Mouse (Mus musculus): ENCODE measurements at regions not wholly inside any gene's neighbourhood (a gene's known extent, or its start where the extent isn't known, plus 50 kb on each side); places are given as distances from the start of the nearest gene placed in this dataset.

DNA sequence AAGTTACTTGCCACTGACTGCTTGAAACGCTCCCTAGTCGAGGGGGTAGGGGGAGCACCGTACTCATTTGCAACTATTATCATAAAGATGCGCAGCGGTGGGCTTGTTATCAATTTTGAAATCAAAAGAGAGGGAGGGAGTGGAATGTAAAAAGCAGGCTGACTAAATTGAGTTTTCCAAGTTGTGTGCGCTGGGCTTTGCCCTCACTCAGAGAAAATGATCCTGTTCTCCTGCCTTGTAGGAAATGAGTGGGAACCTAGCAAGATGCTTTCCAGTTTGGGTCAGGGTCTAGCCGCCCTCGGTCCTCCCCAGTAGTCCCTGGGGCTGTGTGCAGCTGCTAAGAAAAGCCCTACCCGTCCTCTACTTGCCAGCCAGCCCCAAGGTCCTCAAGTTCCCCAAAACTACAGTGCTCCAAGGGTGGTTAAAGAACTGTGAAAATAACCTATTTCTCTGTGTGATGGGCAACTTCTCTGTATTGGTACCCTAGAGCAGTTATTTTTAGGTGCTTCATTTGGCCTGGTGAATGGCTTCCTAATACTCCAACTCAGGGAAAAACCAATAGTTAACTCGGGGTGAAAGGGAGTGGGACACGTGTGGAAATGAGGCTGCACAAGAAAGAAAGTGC is 84.5 kb downstream of the Nr2f2 start:
- Histone ChIP-seq H3K4me3 (replicated peaks; ENCODE audit: extremely low read depth, low read depth, low read length) (no peak overlapping the region), H3K4me1 (ENCODE audit: control insufficient read depth, insufficient read depth, low read length) (no peaks in the 10 kb centered on the region)
- TF ChIP-seq POLR2A (IDR thresholded peaks at IDR 0.05; ENCODE audit: borderline replicate concordance, extremely low read depth, low read depth, low read length) (no peak), CTCF (IDR thresholded peaks at IDR 0.05; ENCODE audit: insufficient read depth, low read length) (no peak)
- no peak for DNase-seq
- 43% methylated on average over 11 of the region's 11 CpGs for WGBS

DNA sequence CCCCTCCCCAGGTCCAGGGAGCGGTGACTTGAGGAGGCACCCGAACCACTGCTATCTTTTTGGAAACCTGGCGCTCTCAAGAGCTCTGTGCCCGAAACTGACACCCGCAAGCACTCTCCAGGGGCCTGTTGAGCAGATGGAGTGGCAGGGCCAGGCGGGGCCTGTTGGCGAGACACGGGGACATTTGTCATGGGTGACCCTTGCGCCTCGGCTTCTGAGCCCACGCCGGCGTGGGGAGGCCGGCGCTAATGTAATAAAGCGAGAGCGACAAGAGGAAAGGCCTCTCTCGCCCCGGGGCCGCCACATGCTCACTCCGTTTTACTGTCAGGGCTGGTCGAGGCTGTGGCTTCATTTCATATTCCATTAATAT is 85.2 kb downstream of the Nr2f2 start:
- WGBS: 32% methylated on average over 22 of the region's 22 CpGs
- Histone ChIP-seq H3K4me3 (replicated peaks; ENCODE audit: extremely low read depth, low read depth, low read length) (no peak overlapping the region), H3K4me1 (ENCODE audit: control insufficient read depth, insufficient read depth, low read length) (no peaks in the 10 kb centered on the region)
- no peak for DNase-seq
- no peak for TF ChIP-seq POLR2A (IDR thresholded peaks at IDR 0.05; ENCODE audit: borderline replicate concordance, extremely low read depth, low read depth, low read length)
- no peak for TF ChIP-seq CTCF (IDR thresholded peaks at IDR 0.05; ENCODE audit: insufficient read depth, low read length)

DNA sequence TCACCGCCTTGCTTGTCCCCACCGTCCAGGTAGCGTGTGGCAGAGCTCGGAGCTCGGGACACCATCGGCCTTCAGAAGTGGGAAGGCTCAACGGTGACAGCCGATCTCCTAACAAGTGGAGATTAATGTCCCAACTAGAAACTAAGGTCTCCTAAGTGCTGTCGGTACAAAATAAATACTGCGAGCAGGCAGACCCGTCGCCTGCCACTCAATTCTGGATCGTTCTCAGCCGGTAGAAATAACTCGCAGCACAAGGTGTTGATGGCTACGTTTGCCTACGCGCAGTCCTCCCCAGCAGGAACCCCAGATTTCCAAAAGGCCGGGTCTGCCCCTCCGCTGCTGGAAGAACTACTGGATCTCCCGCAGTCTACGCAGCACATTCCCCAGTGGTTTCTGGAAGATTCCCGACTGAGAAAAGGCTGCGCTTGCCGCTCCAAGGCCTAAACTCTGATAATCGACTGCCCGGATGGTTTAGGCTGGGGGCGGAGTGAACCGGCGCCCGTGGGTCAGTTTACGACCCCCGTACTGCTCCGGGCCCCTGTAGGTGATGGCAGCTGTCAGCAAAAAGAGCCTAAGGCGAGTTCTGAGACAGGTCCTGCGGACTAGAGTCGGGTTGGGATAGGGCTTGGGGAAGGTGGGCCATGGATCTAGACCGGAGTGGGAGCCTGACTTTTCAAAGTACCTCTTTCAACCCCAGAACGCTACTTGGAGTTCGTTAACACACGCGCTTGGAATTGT is 85.7 kb downstream of the Nr2f2 start:
- peak overlapping the region; percentile 23 for H3K4me3 ChIP-seq (replicated peaks; ENCODE audit: extremely low read depth, low read depth, low read length)
- no peaks in the 10 kb centered on the region for H3K4me1 ChIP-seq (ENCODE audit: control insufficient read depth, insufficient read depth, low read length)
- TF ChIP-seq CTCF (IDR thresholded peaks at IDR 0.05; ENCODE audit: insufficient read depth, low read length) (no peak), POLR2A (IDR thresholded peaks at IDR 0.05; ENCODE audit: borderline replicate concordance, extremely low read depth, low read depth, low read length) (no peak)
- DNase-seq: no peak
- 8% methylated on average over 42 of the region's 42 CpGs for WGBS

DNA sequence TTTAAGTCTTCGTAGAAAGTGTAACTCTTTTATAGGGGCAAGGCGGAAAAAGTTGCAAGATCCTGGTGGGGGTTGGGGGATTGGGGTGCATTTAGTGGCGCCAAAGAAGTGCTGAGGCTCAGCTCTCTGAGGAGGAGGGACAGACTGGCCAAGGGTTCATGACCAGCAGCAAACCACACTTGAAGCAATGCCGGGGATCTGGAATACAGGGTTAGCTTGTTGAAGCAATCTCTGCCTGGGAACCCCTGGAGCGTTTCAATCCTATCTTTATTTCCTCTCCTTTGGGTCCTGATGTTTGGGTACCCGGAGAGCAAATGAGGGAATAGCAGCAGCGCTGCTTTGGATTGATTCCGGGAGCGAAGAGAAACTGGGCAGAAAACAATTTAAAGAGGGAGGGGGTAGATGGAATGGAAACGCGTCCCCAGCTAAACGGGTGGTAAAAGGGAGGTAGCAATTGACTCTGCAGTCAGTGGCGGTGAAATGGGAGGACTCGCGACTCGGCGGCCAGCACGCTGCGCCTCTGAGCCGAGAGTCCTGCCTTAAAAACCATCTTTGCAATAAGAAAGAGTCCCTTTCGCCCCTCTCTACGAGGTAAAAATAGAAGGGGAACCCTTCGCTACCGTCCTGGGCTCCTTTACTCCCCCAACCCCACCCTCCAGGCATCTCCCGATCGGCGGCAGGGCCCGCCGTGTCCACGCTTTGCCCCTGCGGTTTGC is 86.5 kb downstream of the Nr2f2 start:
- DNase-seq: peak; percentile 20
- Histone ChIP-seq H3K4me3 (replicated peaks; ENCODE audit: extremely low read depth, low read depth, low read length) (peak overlapping the region; percentile 23), H3K4me1 (ENCODE audit: control insufficient read depth, insufficient read depth, low read length) (no peaks in the 10 kb centered on the region)
- 4% methylated on average over 31 of the region's 31 CpGs for WGBS
- TF ChIP-seq POLR2A (IDR thresholded peaks at IDR 0.05; ENCODE audit: borderline replicate concordance, extremely low read depth, low read depth, low read length): no peak
- TF ChIP-seq CTCF (IDR thresholded peaks at IDR 0.05; ENCODE audit: insufficient read depth, low read length): no peak

DNA sequence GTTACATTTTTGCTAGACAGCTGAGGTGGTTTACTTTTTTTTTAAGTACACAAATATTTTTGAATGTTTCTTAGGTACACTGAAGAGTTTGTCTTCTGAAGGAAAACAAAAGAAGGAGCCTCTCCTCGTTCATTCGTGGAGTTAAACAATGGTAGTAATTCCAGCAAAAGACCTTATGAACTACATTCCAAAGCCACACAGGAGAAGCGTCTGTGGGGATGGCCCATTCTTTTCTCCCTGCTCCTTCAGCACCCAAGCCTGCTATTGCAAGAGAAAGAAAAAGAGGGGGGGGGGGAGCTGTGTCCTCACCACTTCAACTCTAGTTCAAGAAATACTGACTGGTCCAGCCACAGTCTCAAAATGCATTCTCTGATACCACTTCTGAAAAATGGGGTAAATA is 87.4 kb downstream of the Nr2f2 start:
- TF ChIP-seq CTCF (IDR thresholded peaks at IDR 0.05; ENCODE audit: insufficient read depth, low read length) (no peak), POLR2A (IDR thresholded peaks at IDR 0.05; ENCODE audit: borderline replicate concordance, extremely low read depth, low read depth, low read length) (no peak)
- WGBS: 48% methylated on average over 3 of the region's 3 CpGs
- DNase-seq: no peak
- no peak overlapping the region for H3K4me3 ChIP-seq (replicated peaks; ENCODE audit: extremely low read depth, low read depth, low read length)
- no peaks in the 10 kb centered on the region for H3K4me1 ChIP-seq (ENCODE audit: control insufficient read depth, insufficient read depth, low read length)

DNA sequence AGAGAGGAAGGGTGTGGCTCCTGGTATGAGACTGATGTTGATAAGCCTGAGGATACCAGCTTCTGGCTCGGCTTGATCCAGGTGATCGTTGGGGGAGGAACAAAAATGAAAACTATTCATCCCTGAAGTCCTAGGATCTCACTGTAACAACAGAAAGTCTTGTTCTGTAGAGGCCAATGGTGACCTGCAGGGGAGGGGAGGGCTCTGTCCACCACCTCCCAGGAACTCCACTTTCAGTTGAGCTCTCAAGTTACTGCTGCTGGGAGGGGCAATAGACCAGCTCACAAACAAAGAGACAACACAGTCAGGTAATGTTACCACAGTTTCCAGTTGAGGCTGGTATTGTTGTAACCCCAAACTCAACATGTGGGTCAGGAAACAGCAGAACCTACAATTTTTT is 90.5 kb downstream of the Nr2f2 start:
- Histone ChIP-seq H3K4me3 (replicated peaks; ENCODE audit: extremely low read depth, low read depth, low read length) (no peak overlapping the region), H3K4me1 (ENCODE audit: control insufficient read depth, insufficient read depth, low read length) (no peaks in the 10 kb centered on the region)
- WGBS: 25% methylated on average over 2 of the region's 2 CpGs
- no peak for TF ChIP-seq CTCF (IDR thresholded peaks at IDR 0.05; ENCODE audit: insufficient read depth, low read length)
- no peak for TF ChIP-seq POLR2A (IDR thresholded peaks at IDR 0.05; ENCODE audit: borderline replicate concordance, extremely low read depth, low read depth, low read length)
- no peak for DNase-seq

DNA sequence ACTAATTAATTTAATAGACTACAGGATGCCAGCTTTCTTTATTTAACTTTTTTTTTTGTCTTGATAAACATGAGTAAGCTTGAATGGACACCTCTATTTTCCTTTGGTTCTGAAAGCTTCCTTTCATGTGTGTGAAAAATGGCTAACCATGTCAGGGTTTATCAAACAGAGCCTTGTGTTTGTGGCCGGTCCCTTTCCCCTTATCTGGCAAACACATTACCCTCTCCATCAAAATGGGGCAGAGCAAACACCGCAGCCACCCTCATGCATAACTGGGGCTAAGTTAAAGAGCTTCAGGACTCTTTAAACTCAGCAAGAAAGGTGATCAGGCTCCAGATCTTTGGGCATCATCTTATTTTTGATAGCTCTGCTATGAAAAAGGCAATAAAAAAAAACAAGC is 92.2 kb downstream of the Nr2f2 start:
- Histone ChIP-seq H3K4me3 (replicated peaks; ENCODE audit: extremely low read depth, low read depth, low read length) (no peak overlapping the region), H3K4me1 (ENCODE audit: control insufficient read depth, insufficient read depth, low read length) (no peaks in the 10 kb centered on the region)
- TF ChIP-seq CTCF (IDR thresholded peaks at IDR 0.05; ENCODE audit: insufficient read depth, low read length): no peak
- no peak for TF ChIP-seq POLR2A (IDR thresholded peaks at IDR 0.05; ENCODE audit: borderline replicate concordance, extremely low read depth, low read depth, low read length)
- WGBS: 31% methylated on average over 2 of the region's 2 CpGs
- DNase-seq: no peak

DNA sequence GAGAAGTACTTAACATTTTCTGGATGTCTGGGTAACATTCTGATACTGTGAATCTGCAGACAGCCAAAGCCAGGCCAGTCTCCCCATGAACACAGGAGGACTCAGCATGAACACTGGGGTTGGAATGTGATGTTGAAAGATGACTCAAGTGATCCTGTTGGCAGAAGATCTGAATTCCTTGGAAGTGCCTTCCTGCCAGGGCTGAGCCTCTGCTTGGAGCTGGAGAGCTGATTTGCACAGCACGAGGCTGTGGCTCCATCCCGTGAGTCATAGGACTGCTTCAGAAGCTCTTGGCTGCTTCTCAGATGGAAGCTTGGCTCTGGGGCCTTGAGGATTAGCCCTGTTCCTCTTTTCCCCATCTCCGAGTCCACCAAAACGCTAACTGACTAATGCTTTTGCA is 99.5 kb downstream of the Nr2f2 start:
- 45% methylated on average over 4 of the region's 4 CpGs for WGBS
- TF ChIP-seq CTCF (IDR thresholded peaks at IDR 0.05; ENCODE audit: insufficient read depth, low read length): no peak
- no peak for TF ChIP-seq POLR2A (IDR thresholded peaks at IDR 0.05; ENCODE audit: borderline replicate concordance, extremely low read depth, low read depth, low read length)
- no peak for DNase-seq
- Histone ChIP-seq H3K4me1 (ENCODE audit: control insufficient read depth, insufficient read depth, low read length) (no peaks in the 10 kb centered on the region), H3K4me3 (replicated peaks; ENCODE audit: extremely low read depth, low read depth, low read length) (no peak overlapping the region)

DNA sequence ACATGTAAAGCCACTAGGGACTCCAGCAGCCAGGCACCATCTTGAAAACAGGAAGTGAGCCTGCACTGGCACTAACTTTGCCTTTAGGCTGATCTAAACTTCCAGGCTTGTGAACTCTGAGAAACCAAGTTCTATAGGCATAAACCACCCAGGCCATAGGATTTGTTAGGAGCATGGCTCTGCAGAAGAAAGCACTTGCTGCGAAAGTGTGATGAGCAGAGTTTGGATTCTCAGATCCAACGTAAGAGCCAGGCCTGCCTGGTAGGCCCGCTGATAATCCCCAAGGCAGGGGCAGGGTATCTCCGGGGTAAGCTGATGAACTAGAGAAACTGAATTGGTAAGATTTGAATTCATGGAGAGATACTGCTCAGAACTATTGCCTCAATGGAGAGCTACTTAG is 109.7 kb downstream of the Nr2f2 start:
- TF ChIP-seq POLR2A (IDR thresholded peaks at IDR 0.05; ENCODE audit: borderline replicate concordance, extremely low read depth, low read depth, low read length): no peak
- no peak for TF ChIP-seq CTCF (IDR thresholded peaks at IDR 0.05; ENCODE audit: insufficient read depth, low read length)
- Histone ChIP-seq H3K4me1 (ENCODE audit: control insufficient read depth, insufficient read depth, low read length) (no peaks in the 10 kb centered on the region), H3K4me3 (replicated peaks; ENCODE audit: extremely low read depth, low read depth, low read length) (no peak overlapping the region)
- 97% methylated on average over 4 of the region's 4 CpGs for WGBS
- DNase-seq: no peak

All from lung, adult 2 months (tissue).